Mouse (Mus musculus) kidney, postnatal 0 days (tissue): Measurements from ENCODE around the gene Txnrd1. TPM values are rescaled to one million over a fixed set of nuclear protein-coding genes. Genes with fewer than 3 reads are reported as not detected.

Experiments
- ATAC-seq: fragments of 200-750 bp; cut with Nextera tagmentation; replicated peaks from 2 replicates; pipeline ENCODE4 v1.8.0; 2017; ENCODE audit warnings: low read depth, moderate number of reproducible peaks, moderate TSS enrichment, moderate library complexity; ENCODE audit not compliant: low FRiP score
- DNase-seq: peaks from one replicate; pipeline ENCODE4 v3.0.0-alpha.2; 2016; ENCODE audit warnings: low spot score
- H3K27ac ChIP-seq: fragments of 300-500 bp; sonication (generic); 2 replicates; pipeline ENCODE4 v1.5.1; 2014; ENCODE audit warnings: mild to moderate bottlenecking
- H3K27me3 ChIP-seq: fragments of 300-500 bp; sonication (generic); 2 replicates; pipeline ENCODE4 v1.6.1; 2014; ENCODE audit warnings: low read length, mixed read lengths; ENCODE audit not compliant: insufficient read depth
- H3K36me3 ChIP-seq: fragments of 300-500 bp; sonication (generic); 2 replicates; pipeline ENCODE4 v1.6.1; 2014; ENCODE audit warnings: low read length, mixed read lengths; ENCODE audit not compliant: insufficient read depth
- H3K4me1 ChIP-seq: fragments of 300-500 bp; sonication (generic); replicated peaks from 2 replicates; pipeline ENCODE4 v1.6.1; 2014; ENCODE audit warnings: antibody characterized with exemption, low read length, mixed read lengths; ENCODE audit not compliant: insufficient read depth
- H3K4me2 ChIP-seq: fragments of 300-500 bp; sonication (generic); 2 replicates; pipeline ENCODE4 v1.6.1; 2014; ENCODE audit warnings: mild to moderate bottlenecking, low read length, moderate library complexity, mixed read lengths
- H3K4me3 ChIP-seq: fragments of 300-500 bp; sonication (generic); replicated peaks from 2 replicates; pipeline ENCODE4 v1.5.1; 2014; ENCODE audit warnings: low read depth, low read length
- H3K9ac ChIP-seq: fragments of 300-500 bp; sonication (generic); 2 replicates; pipeline ENCODE4 v1.6.1; 2014; ENCODE audit warnings: low read depth, low read length
- H3K9me3 ChIP-seq: fragments of 300-500 bp; sonication (generic); replicated peaks from 2 replicates; pipeline ENCODE4 v1.6.1; 2016; ENCODE audit warnings: low read length, inconsistent platforms, mixed read lengths
- CTCF ChIP-seq: IDR thresholded peaks from 2 replicates; pipeline ENCODE4 v1.5.1; 2016; ENCODE audit warnings: antibody characterized with exemption, low read depth, mild to moderate bottlenecking, moderate library complexity
- WGBS: fragments of 180-500 bp; shearing (Covaris S2); extraction: QIAGEN DNeasy Blood & Tissue Kit; methylation state at CpG from one replicate; pipeline ENCODE4 v1.1.7; 2014; 5-methylcytosine and 5-hydroxymethylcytosine counted together
- polyA plus RNA-seq: library from polyadenylated mRNA; unstranded; fragments of >200 nt; fragmentation: Nextera tagmentation; extraction: Ambion mirVana; gene quantifications from 2 replicates; pipeline ENCODE4 v1.2.1, GENCODE M21; 2015

Gene Txnrd1
- polyA plus RNA-seq, 1 experiment from 2014 or later, result 70.9 TPM

- WGBS, result 41% methylated on average over 8 of the region's 8 CpGs
- H3K9me3 ChIP-seq, result no peaks in the 10 kb centered on the region
- H3K4me1 ChIP-seq, result no peaks in the 10 kb centered on the region
- no peak for TF ChIP-seq CTCF
- ATAC-seq (peak; percentile 79), DNase-seq (peak; percentile 31)
- no peaks in the 10 kb centered on the region for H3K27me3 ChIP-seq
- no peak overlapping the region for H3K9ac ChIP-seq
- no peak overlapping the region for H3K27ac ChIP-seq
- H3K4me3 ChIP-seq, result no peak overlapping the region
- peaks cover 43% of the 10 kb centered on the region for H3K36me3 ChIP-seq
- H3K4me2 ChIP-seq, result no peak overlapping the region
These were observed 54.8 kb downstream of the Txnrd1 start for GRCm38 (mm10) chr10:82888576-82888975.

DNA sequence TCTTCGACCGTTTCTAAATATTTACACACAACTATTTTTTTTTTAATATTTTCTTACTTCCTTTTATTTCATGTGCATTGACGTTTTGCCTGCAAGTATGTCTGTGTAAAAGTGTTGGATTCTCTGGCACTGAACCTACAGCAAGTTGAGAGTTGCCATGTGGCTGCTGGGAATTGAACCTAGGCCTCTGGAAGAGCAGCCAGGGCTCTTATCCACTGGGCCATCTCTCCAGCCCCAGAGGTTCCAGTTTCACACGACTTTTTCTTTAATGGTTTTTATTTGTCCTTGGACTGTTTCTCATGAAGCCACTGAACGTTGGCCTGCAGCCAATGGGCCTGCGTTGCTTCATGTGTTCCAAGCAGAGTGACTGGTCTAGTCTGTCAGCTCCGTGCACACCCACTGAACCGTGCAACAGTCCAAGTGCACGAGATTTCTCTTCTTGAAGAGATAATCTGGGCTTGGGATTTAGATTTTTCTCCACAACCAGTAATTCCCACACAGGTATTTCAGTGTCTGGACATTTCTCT lies 55.8 kb downstream of the Txnrd1 start:
- 32% methylated on average over 9 of the region's 9 CpGs for WGBS
- Histone ChIP-seq H3K9ac (no peak overlapping the region), H3K9me3 (no peaks in the 10 kb centered on the region), H3K27me3 (no peaks in the 10 kb centered on the region), H3K36me3 (peaks cover 36% of the 10 kb centered on the region), H3K4me2 (no peak overlapping the region), H3K4me3 (no peak overlapping the region), H3K27ac (peak overlapping the region; percentile 63; the same call in 1 of the 2 replicates), H3K4me1 (no peaks in the 10 kb centered on the region)
- DNase-seq, result peak; percentile 65
- no peak for ATAC-seq
- no peak for TF ChIP-seq CTCF

DNA sequence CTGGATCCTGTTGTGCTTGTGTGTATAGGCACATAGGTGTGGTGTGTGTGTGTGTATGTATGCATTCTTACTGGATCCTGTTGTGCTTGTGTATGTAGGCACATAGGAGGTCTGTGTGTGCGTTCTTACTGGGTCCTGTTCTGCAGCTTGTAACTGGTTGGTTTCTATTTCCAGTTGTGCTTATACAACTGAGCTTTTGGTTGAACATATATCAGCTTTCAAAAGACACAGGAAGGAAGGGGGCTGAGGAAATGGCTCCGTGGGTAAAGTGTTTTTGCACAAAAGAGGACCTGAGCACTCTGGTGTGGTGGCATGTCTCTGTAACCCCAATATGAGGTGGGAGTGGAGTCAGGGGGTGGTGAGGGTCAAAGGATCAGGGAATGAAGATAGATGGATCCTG lies 57.2 kb downstream of the Txnrd1 start:
- Histone ChIP-seq H3K27ac (no peak overlapping the region), H3K27me3 (no peaks in the 10 kb centered on the region), H3K4me2 (no peak overlapping the region), H3K9me3 (no peaks in the 10 kb centered on the region), H3K36me3 (peaks cover 28% of the 10 kb centered on the region), H3K9ac (no peak overlapping the region), H3K4me3 (no peak overlapping the region), H3K4me1 (no peaks in the 10 kb centered on the region)
- no peak for TF ChIP-seq CTCF
- 42% methylated on average over 2 of the region's 2 CpGs for WGBS
- no peak for DNase-seq
- ATAC-seq, result no peak

GRCm38 (mm10) chr10:82891427-82891826 lies 57.7 kb downstream of the Txnrd1 start:
- H3K4me2 ChIP-seq, result no peak overlapping the region
- no peak overlapping the region for H3K27ac ChIP-seq
- no peaks in the 10 kb centered on the region for H3K4me1 ChIP-seq
- no peaks in the 10 kb centered on the region for H3K9me3 ChIP-seq
- 60% methylated on average over 7 of the region's 7 CpGs for WGBS
- H3K9ac ChIP-seq, result no peak overlapping the region
- DNase-seq (no peak), ATAC-seq (peak; percentile 29; the same call in 1 of the 2 replicates)
- no peak for TF ChIP-seq CTCF
- peaks cover 29% of the 10 kb centered on the region for H3K36me3 ChIP-seq
- H3K4me3 ChIP-seq, result no peak overlapping the region
- no peaks in the 10 kb centered on the region for H3K27me3 ChIP-seq

DNA sequence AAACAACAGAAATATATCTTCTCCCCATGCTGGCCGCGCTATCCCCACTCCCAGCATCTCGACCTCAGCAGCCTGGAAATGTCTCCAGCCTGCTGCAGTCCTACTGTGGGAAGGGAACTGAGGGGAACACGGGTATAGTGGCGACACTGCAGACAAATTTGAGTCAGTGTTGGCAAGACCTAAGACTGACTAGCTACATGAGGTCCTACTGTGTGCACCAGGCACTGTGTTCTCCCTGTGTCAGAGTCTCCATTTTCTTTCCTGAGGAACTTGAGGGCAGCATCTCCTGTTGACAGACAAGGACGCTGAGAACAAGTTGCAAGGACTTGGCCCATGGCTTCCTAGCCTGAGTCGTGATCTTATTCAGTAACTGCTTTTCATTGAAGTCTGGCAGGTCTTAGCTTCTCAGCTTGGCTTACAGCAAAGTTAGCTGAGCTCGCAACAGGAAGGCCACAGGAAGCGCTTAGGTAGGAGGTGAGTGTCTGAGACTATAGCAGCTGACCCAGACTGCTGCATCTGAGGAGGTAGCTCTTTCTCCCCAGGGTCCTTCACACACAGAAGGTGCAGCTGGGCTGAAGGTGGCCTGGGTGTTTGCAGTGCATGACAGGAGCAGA lies 58.8 kb downstream of the Txnrd1 start:
- H3K4me1 ChIP-seq, result no peaks in the 10 kb centered on the region
- no peak overlapping the region for H3K27ac ChIP-seq
- DNase-seq, result no peak
- H3K4me3 ChIP-seq, result no peak overlapping the region
- H3K36me3 ChIP-seq, result peaks cover 33% of the 10 kb centered on the region
- no peak for ATAC-seq
- H3K9me3 ChIP-seq, result no peaks in the 10 kb centered on the region
- H3K4me2 ChIP-seq, result no peak overlapping the region
- no peak overlapping the region for H3K9ac ChIP-seq
- no peaks in the 10 kb centered on the region for H3K27me3 ChIP-seq
- WGBS, result 85% methylated on average over 9 of the region's 9 CpGs
- no peak for TF ChIP-seq CTCF

DNA sequence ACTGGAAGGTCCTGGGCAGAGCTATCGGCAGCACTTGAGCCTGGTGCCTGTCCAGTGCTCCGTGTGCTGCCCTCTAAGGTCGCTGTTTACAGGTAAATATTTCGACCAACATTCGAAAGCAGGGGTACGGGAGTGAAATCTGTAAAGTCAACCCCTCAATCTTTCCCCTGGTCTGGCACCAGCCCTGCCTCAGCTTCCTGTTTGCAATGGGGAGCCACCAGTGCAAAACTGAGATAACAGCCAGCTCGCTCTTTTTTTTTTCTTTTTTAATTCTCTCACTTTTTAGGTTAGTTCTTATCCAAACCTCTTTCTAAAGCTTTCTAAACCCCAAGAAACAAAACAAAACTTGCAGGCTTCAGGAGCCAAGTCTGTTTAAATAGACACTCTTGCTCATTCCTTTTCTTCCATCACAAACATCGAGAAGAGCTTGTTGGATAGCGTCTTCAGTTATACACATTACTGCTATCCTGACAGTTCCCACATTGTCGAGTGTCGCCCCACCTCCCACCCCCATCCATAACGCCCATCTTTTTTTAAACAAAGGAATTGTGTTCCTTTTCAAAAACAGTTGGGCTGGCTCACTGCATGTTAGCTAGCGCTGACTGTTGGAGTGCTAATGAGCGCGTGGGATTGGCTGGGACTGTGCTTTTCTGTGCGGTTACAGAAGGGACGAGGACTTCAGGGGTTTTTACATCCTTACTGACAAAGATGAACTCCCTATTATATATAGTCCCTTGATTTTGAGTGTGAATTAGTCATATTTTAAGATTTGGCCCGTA lies 60.3 kb downstream of the Txnrd1 start:
- DNase-seq (no peak), ATAC-seq (no peak)
- no peak overlapping the region for H3K27ac ChIP-seq
- H3K27me3 ChIP-seq, result no peaks in the 10 kb centered on the region
- H3K4me1 ChIP-seq, result no peaks in the 10 kb centered on the region
- H3K4me3 ChIP-seq, result no peak overlapping the region
- no peaks in the 10 kb centered on the region for H3K9me3 ChIP-seq
- no peak for TF ChIP-seq CTCF
- H3K4me2 ChIP-seq, result no peak overlapping the region
- no peak overlapping the region for H3K9ac ChIP-seq
- 85% methylated on average over 18 of the region's 18 CpGs for WGBS
- H3K36me3 ChIP-seq, result peaks cover 38% of the 10 kb centered on the region
